Mouse (Mus musculus): Measurements from ENCODE around the gene Itpka. TPM values are rescaled to one million over a fixed set of nuclear protein-coding genes. Genes with fewer than 3 reads are reported as not detected.
A peak's percentile ranks its signal among the peaks of the same experiment; 100 is the strongest.

Itpka gene
- polyA plus RNA-seq, 1 experiment = 2.0 TPM

GRCm38 (mm10) chr2:119799961-119800550, 57.9 kb downstream of the Itpka start:
- DNase-seq = peak; percentile 13
- no peak overlapping the region for H3K27ac ChIP-seq (ENCODE audit: insufficient read depth, low read depth, low read length)
- H3K4me3 ChIP-seq (ENCODE audit: insufficient read depth, low read depth, low read length) = peak overlapping the region; percentile 58
- TF ChIP-seq POLR2A (IDR thresholded peaks at IDR 0.05; ENCODE audit: low read depth, low read length) (no peak), CTCF (conservative IDR thresholded peaks at IDR 0.05; ENCODE audit: insufficient read depth, insufficient read length, low read depth, low read length) (no peak)
- H3K27me3 ChIP-seq (replicated peaks; ENCODE audit: control insufficient read depth, insufficient read depth, low read length) = no peaks in the 10 kb centered on the region
- H3K36me3 ChIP-seq (ENCODE audit: control insufficient read depth, insufficient read depth, low read length) = no peaks in the 10 kb centered on the region
- peaks cover 5% of the 10 kb centered on the region; the same call in 1 of the 2 replicates for H3K4me1 ChIP-seq (ENCODE audit: control insufficient read depth, insufficient read depth, low read length)
- 2% methylated on average over 24 of the region's 27 CpGs for WGBS

Other genes with a start within 250 kb of the Itpka start
- 0.52 and 0.56 TPM in 2 replicates for gene Exd1, start 194.7 kb upstream of the Itpka start, polyA plus RNA-seq (2012; rRNA removed)
- gene Chp1, start 194.6 kb upstream of the Itpka start, polyA plus RNA-seq (2012; rRNA removed) = 129 and 135 TPM in 2 replicates
- gene Nusap1, start 124.0 kb upstream of the Itpka start, polyA plus RNA-seq (2012; rRNA removed) = 0.25 and 0.29 TPM in 2 replicates
- 0.38 and 0.75 TPM in 2 replicates for gene Oip5, start 123.9 kb upstream of the Itpka start, polyA plus RNA-seq (2012; rRNA removed)
- gene Ndufaf1, start 79.5 kb upstream of the Itpka start, polyA plus RNA-seq (2012; rRNA removed) = 8.1 and 13.1 TPM in 2 replicates
- gene Rtf1, start 67.3 kb upstream of the Itpka start, polyA plus RNA-seq (2012; rRNA removed) = 7.8 and 10.9 TPM in 2 replicates
- 2.0 and 2.6 TPM in 2 replicates for gene Ltk, start 18.1 kb downstream of the Itpka start, polyA plus RNA-seq (2012; rRNA removed)
- 13.8 and 16.7 TPM in 2 replicates for gene Rpap1, start 45.2 kb downstream of the Itpka start, polyA plus RNA-seq (2012; rRNA removed)
- 2.5 and 3.0 TPM in 2 replicates for gene Tyro3, start 55.4 kb downstream of the Itpka start, polyA plus RNA-seq (2012; rRNA removed)
- gene Mga, start 154.9 kb downstream of the Itpka start, polyA plus RNA-seq (2012; rRNA removed) = 14.7 and 15.3 TPM in 2 replicates
- gene Mapkbp1, start 230.4 kb downstream of the Itpka start, polyA plus RNA-seq (2012; rRNA removed) = 9.0 and 11.5 TPM in 2 replicates